Mouse (Mus musculus) spleen, postnatal 14 days (tissue): ENCODE results near the gene Ccdc162.
A peak's percentile ranks its signal among the peaks of the same experiment; 100 is the strongest.
"Not testable (repeated sequence)": the region's sequence is repeated elsewhere in the genome, so short reads cannot be mapped to it uniquely, and the experiment has no call there.

Experiments
- DNase-seq, 2 experiments: peaks; one replicate each; pipeline ENCODE4 v3.0.0; 2021 to 2022; ENCODE audit warnings: low spot score in 2 of 2

Gene Ccdc162

DNA sequence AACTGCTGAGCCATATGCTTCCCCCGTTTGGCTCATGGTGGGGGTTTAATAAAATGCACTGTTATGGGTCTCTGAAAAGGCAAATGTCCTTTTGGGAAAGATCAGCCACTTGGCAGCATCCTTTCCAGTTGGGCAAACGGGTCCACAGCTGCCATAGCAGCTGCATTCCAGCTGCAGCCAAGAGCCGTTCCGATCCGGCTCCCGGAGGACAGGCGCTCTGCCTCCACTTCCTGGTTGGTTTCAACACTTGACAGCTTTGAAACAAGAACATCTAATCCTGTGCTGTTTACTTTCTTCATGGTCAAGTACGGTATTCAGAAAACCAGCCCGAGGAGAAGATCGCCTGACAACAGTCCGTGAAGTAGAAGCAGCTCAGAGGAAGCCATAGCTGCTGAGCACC, 19.4 kb downstream of the Ccdc162 start:
- DNase-seq, result no peak

DNA sequence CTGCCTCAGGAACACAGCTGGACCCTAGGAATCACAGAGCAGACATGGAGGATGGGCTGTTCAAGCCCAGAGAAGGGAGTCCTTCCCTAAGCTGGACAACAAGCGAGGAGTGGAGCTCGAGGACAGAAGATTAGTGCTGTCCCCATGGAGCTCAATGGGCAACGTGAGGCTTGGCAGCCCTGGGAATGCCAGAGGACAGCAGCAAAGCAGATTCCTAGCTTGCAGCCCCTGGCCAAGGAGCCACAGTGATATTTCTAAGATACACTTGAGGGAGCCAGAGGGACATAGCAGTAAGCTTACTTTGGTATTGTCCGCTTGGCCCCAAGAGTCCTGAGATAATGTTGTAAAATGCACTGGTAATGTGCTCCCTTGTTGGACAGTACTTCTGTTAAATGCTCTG, 25.5 kb downstream of the Ccdc162 start:
- no peak for DNase-seq

DNA sequence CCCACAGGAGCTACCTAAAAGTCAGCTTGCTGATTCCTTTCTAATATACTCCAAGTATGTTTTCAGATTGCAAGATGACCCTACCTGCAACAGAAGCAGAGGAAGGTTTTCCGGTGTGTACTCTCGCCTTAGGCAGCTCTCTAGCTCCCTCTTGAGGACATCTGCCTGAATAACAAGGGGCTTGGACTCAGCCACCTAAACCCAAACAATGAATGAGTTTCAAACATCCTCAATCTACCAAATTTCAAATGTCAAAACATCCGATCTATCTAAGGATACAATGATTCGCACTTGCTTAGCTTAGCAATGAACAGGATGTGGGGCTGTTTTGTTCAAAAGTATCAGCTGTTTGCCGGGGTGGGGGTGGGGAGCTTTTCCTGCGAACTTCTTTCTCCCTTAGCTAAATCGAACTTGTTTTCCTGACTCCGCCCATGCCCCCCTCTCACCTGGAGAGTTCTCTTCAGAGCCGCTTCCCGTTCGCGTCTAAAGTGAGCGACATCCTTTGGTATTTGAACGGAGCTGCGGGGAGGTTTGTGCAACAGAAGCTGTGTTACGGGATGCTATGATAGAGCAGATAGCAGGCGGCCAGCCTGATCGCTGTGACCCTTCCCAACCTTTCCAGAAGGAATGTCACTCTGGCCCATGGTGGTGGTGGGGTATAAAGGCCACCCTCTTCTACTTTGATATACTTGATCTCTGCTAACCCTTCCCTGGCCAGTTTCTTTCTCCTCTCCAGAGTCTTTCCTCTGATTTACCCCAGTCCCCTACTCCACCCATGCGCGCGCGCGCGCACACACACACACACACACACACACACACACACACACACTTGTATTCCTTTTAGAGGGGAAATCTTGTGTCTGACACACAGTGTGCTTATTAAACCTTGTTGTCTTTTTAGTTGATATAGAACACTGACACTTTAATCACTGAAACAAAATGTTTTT, 26.2 kb downstream of the Ccdc162 start:
- peak; percentile 16 to 57 for DNase-seq

DNA sequence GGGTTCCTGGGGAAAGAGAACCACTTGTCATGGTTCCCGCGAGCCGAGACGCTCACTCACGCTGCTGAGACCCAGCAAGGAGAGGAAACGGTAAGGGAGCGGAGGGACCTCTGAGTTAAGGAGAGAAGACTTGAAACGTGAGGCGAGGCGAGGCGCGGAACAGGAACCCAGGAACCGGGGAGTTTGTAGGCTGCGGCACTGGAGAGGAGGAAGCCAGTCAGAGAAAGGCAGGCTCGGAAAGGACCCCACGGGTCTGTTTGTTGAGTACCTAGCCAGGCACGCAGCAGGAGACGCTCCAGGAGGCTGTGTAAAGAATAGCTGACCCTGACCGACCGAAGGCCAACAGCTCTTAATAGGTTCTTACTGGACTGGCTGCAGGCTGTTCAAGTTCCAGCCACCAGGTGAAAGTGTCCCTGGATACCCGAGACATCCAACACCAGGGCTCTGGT, 31.9 kb downstream of the Ccdc162 start:
- no peak for DNase-seq

DNA sequence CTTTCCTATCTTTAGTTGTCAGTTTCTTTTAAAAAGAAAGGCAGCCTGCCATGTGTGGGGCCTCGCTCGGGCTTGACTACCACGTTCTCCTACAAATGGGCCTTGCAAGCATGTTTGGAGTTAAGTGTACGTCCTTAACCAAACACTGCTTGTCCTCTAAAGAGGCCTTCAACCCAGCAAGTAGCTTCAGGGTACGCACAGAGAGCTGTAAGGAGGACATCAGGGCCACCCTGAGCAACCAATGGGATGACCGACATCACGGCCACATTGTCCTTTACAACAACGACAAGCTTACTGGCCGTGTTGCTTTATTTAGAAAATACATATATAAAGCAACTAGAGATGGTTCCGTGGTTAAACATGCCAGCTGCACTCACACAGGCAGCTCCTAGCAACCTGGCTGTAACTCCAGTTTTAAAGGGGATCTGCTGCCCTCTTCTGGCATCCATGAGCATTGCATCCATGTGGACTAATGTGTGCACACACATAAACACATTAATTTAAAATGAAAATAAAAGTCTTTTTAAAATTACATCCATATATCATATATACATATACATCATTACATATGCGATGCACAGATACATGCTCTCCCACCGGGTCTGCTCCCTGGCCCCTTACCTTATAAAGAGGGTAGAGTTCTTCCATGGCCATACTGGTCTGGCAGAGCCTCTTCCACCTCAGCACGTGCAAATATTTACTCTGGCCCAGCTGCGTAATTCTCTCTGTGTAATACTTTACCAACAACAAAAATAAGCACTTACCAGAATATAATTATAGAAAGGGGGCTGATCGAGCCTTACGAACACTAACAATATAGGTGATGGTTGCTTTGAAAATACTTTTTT, 33.7 kb downstream of the Ccdc162 start:
- DNase-seq, result peak; percentile 69 to 85

DNA sequence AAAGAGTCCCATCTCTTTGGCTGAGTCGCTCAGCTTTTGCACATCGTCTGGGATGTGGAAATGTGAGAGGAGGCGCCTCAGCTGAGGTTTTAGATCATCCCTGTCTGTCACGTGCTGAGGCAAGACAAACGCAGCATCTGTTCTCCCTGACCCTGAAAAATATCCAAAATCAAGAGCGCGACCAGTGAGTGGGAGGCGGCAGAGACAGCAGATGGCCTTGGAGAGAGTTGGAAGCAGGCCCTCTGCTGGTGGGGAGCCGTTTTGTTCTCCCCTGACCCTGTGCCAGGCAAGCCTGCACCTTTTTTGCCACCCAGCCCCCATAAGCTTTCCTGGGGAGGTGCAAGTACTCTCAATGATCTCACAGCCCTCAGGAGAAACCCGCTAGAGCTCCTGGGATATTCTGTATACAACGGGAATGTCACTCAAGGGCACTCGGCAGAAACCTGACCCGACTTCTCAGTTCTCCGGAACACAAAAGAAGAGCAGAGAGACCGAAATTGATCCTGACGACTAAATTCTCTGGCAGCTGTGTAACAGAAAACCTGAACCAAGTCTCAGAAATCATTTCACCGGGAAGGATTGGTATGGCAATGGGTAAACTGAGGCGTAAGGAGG, 37.6 kb downstream of the Ccdc162 start:
- DNase-seq, result peak; percentile 15 to 40

DNA sequence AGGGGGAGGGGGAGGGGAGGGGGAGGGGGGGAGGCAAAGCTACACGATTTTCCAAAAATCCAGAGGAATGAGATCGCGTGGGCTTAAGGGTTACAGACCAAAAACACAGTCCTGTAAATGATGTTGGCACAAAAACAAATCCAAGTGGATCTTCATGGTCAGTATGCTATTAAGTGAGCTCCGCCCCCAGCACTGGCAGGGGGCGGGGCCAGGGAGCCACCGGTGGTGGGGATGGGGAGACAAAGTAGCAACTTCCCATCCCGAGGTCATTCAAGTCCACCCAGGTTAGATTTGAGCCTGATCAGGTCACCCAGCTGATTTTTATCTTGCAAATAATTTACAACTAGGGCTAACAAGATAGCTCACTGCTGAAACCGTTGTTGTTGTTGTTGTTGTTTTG, 39.0 kb downstream of the Ccdc162 start:
- DNase-seq, result no peak

- DNase-seq, result no peak
Observed at GRCm38 (mm10) chr10:41676661-41677061, 39.8 kb downstream of the Ccdc162 start.

DNA sequence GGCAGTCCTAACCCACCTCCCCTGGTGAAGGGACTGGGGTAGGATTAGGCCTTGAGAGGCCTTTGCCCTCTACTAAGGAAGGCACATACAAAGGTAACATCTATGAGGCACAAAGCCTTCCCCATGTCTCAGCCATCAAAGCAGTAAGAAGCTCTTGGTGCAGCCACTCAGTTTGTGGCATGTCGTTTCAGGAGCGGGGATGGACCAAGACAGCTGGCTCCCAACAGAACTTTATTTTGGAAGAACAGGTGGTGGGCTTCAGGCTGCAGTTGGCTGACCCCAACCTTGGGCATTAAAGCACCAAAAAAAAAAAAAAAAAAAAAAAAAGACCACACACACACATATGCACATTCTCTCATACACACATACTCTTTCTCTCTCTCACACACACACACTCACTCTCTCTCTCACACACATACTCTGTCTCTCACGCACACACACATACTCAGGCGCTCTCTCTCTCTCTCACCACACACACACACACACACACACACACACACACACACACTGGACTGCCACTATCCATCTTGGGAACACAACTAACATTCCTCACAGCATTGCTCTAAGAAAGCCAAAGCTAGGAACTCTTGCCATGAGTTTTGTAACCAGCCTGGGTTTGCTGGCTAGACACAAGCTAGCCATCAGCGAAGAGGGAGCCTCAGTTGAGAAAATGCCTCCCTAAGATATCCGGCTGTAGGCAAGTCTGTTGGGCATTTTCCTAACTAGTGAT, 40.4 kb downstream of the Ccdc162 start:
- DNase-seq, result no peak

DNA sequence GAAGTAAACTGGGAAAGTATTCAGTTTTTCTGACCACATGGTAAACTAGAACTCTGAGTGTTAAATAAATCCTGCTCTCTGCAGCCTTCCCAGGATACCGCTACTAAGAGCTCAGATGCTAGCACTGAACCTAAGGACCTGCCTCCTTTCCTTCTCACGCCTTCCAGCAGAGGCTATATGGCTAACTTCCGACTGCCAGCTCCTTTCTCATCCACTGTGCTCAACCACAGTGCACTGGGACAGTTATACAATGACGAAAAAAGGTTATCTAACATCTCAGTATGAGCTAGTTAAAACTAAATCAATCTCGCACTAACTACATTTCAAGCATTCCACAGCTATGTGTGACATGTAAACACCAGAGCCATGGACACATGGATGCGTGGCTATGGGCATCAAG, 41.2 kb downstream of the Ccdc162 start:
- no peak for DNase-seq

DNA sequence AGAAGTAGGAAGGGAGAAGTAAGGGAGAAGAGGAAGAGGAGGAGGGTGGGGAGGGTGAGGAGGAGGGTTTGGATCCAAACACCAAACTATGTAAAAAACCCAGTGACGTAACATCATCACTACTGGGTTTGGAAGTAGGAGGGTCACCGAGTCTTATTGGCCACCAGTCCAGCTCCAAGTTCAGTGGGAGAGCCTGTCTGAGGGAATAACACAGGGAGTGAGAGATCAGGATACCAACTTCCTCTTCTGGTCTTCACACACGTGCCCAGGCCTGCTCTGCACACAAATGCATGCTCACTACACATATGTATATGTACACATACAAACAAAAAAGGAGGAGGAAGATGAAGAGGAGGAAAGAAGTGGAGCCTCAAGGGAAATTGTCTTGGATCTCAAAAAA, 42.1 kb downstream of the Ccdc162 start:
- no peak for DNase-seq

DNA sequence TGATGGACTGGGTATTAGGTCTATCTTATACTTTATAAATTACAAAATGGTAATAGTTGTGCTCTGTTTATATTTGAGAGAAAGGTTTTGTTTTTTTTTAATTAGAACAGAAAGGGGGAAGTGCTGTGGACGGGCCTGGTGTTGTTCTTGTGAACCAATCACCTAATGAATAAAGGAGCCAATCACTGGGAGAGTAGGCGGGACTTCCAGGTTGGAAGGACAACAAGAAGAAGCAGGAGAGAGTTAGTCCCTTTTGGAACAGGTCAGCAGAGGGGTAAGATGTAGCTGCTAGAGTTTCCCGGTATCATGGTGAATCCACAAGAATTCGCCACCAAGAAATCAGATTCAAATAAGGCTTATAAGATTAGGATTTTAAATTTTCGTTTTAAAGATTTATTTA, 46.2 kb downstream of the Ccdc162 start:
- no peak for DNase-seq

GRCm38 (mm10) chr10:41665498-41665897, 50.9 kb downstream of the Ccdc162 start:
- no peak for DNase-seq

- not testable (repeated sequence) for DNase-seq
Observed at GRCm38 (mm10) chr10:41659671-41660070, 56.8 kb downstream of the Ccdc162 start.

- not testable (repeated sequence) for DNase-seq
Observed at GRCm38 (mm10) chr10:41655684-41656083, 60.8 kb downstream of the Ccdc162 start.

- DNase-seq, result no peak
Observed at GRCm38 (mm10) chr10:41652988-41653387, 63.4 kb downstream of the Ccdc162 start.

GRCm38 (mm10) chr10:41652094-41652775, 64.2 kb downstream of the Ccdc162 start:
- DNase-seq, result no peak

DNA sequence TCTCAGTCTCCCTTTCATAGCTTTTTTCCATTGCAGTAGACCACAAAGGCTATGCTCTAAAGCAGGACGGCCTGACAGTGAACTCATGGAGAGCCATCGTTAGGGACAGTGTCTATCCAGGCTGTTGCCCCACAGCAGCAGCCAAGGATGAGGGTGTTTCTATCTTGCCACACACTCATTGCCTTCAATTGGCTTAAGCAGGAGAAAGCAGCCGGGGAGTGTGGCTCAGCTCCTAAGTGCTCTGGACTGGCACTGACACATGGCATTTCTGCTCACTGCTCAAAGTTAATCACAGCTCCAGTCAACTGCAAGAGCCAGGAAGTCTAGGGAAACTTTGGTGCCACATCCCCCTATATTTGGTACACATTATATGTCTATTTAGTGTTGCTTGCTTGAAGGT, 64.9 kb downstream of the Ccdc162 start:
- no peak for DNase-seq

DNA sequence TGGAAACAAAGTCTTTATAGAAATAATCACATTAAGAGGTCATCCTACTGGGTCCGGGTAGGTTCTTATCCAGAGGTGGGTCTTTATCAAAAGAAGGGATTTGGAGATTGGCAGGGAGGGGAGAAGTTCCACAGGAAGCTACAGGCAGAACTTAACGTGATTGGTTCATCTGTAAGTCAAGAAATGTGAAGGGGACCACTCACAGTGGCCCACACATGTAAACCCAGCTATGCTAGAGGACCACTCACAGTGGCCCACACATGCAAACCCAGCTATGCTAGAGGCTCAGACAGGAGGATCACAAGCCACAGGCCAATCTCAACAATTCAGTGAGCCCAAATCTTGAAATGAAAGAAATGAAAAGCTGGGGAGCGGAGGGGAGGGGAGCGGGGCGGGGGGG, 67.2 kb downstream of the Ccdc162 start:
- DNase-seq, result no peak

- DNase-seq, result no peak
Observed at GRCm38 (mm10) chr10:41638776-41639175, 77.7 kb downstream of the Ccdc162 start.
